Mouse (Mus musculus) left cerebral cortex, postnatal 14 days (tissue): Measurements from ENCODE around the gene Dcun1d1. TPM values are rescaled to one million over a fixed set of nuclear protein-coding genes. Genes with fewer than 3 reads are reported as not detected.

Source experiments
- total RNA-seq, 2 experiments: library from RNA; stranded (reverse); gene quantifications; 2 replicates each; pipeline ENCODE4 v1.2.3; 2021

The Dcun1d1 gene
- total RNA-seq, 2 experiments from 2014 or later = 65.7 to 67.8 TPM

Other genes starting within 250 kb of the Dcun1d1 start
- gene Atp11b, start 183.3 kb downstream of the Dcun1d1 start, total RNA-seq = 100 to 1,000 TPM; 152 to 156 TPM
- 10 to 100 TPM; 30.0 TPM for gene Mccc1, start 63.2 kb upstream of the Dcun1d1 start, total RNA-seq
- gene Ccdc144b, start 116.1 kb upstream of the Dcun1d1 start, total RNA-seq = not detected
- 10 to 100 TPM; 46.9 to 48.0 TPM for gene Acad9, start 128.5 kb upstream of the Dcun1d1 start, total RNA-seq
- 10 to 100 TPM; 17.9 to 18.0 TPM for gene D3Ertd254e, start 213.6 kb upstream of the Dcun1d1 start, total RNA-seq